Mouse (Mus musculus) E14TG2a.4 (cell line): ENCODE data around the gene Gzmk.

ENCODE experiments used
- H3K27me3 ChIP-seq: 2 replicates; pipeline ENCODE4 v1.6.1; 2014; ENCODE audit warnings: low read length, control low read depth; ENCODE audit not compliant: insufficient read depth
- H3K36me3 ChIP-seq: 2 replicates; pipeline ENCODE4 v1.6.1; 2014; ENCODE audit warnings: low read length, control low read depth; ENCODE audit not compliant: insufficient read depth
- H3K4me1 ChIP-seq: replicated peaks from 2 replicates; pipeline ENCODE4 v1.6.1; 2014; ENCODE audit warnings: low read depth, low read length, control low read depth
- H3K4me3 ChIP-seq: replicated peaks from 2 replicates; pipeline ENCODE4 v1.5.1; 2014; ENCODE audit warnings: mild to moderate bottlenecking, low read length
- H3K9me3 ChIP-seq: 2 replicates; pipeline ENCODE4 v1.6.1; 2014; ENCODE audit warnings: low read length, control low read depth
- CTCF ChIP-seq: conservative IDR thresholded peaks from 2 replicates; pipeline ENCODE4 v1.5.1; 2014; ENCODE audit warnings: low read length
- NANOG ChIP-seq: IDR thresholded peaks from 2 replicates; pipeline ENCODE4 v1.6.1; 2014; ENCODE audit warnings: borderline replicate concordance, low read length, mixed read lengths
- POU5F1 ChIP-seq: IDR thresholded peaks from 2 replicates; pipeline ENCODE4 v1.6.1; 2014; ENCODE audit warnings: low read length, borderline replicate concordance

Gzmk gene

DNA sequence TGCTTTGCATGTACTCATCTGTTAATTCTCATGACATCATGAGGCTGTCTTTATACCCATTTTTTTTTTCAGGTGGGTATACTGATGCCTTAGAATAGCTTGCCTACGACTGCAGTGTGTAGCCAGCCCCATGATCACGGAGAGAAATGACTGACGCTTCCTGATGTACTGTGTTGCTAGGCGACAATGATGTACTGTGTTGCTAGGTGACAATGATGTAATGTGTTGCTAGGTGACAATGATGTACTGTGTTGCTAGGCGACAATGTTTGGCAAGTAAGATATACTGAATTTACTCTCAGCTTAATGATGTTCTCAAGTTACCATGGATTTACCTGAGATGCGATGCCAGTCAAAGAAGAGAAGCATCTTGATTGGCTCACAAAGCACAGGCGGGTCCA lies at the start of gene Gzmk:
Gene Gzmk (minus strand): TSS at position 98 of the 400 bp plus-strand sequence.
- Histone ChIP-seq H3K9me3 (no peaks in the 10 kb centered on the region), H3K4me3 (no peak within 1 kb of the TSS), H3K36me3 (no peaks in the 10 kb centered on the region), H3K27me3 (peaks cover 47% of the 10 kb centered on the region), H3K4me1 (peaks cover 18% of the 10 kb centered on the region)
- TF ChIP-seq NANOG (no peak), CTCF (no peak), POU5F1 (no peak)

DNA sequence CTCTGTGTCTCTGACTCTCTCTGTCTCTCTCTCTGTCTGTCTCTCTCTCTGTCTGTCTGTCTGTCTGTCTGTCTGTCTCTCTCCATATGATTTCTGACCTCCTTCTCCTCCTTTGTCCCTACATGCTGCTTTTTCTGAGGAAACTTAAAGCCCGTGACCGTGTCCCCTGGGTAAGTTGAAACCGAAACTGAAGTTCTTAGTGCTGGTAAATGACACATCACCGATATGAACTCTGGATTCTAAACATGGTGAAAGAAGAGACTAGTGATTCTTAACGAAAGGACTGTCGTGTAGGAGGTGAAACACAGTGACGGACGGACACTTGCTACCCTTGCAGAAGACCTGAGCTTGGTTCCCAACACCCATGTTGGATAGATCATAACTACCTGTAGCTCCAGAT lies 45.5 kb upstream of the Gzmk start:
- TF ChIP-seq CTCF = no peak
- TF ChIP-seq NANOG = no peak
- Histone ChIP-seq H3K4me1 (no peaks in the 10 kb centered on the region), H3K4me3 (no peak overlapping the region), H3K9me3 (peaks cover 23% of the 10 kb centered on the region), H3K27me3 (no peaks in the 10 kb centered on the region), H3K36me3 (no peaks in the 10 kb centered on the region)

- H3K4me3 ChIP-seq = no peak overlapping the region
- TF ChIP-seq NANOG (no peak), POU5F1 (no peak), CTCF (peak; percentile 59)
- H3K36me3 ChIP-seq = no peaks in the 10 kb centered on the region
These were observed 44.4 kb upstream of the Gzmk start for GRCm38 (mm10) chr13:113269777-113270776.

GRCm38 (mm10) chr13:113267204-113267603 lies 41.5 kb upstream of the Gzmk start:
- Histone ChIP-seq H3K4me1 (no peaks in the 10 kb centered on the region), H3K36me3 (no peaks in the 10 kb centered on the region)
- TF ChIP-seq CTCF (no peak), NANOG (no peak), POU5F1 (no peak)

More at GRCm38 (mm10) chr13:113269777-113270776, 44.4 kb upstream of the Gzmk start:
- H3K27me3 ChIP-seq = no peaks in the 10 kb centered on the region
- no peaks in the 10 kb centered on the region for H3K4me1 ChIP-seq
- H3K9me3 ChIP-seq = peaks cover 23% of the 10 kb centered on the region

GRCm38 (mm10) chr13:113266495-113266951 lies 40.8 kb upstream of the Gzmk start:
- Histone ChIP-seq H3K36me3 (no peaks in the 10 kb centered on the region), H3K9me3 (peaks cover 15% of the 10 kb centered on the region), H3K4me3 (no peak overlapping the region), H3K4me1 (no peaks in the 10 kb centered on the region), H3K27me3 (peaks cover 10% of the 10 kb centered on the region)
- TF ChIP-seq POU5F1 (no peak), CTCF (peak; percentile 81), NANOG (no peak)

More at GRCm38 (mm10) chr13:113267204-113267603, 41.5 kb upstream of the Gzmk start:
- Histone ChIP-seq H3K27me3 (peaks cover 7% of the 10 kb centered on the region), H3K4me3 (no peak overlapping the region), H3K9me3 (peaks cover 21% of the 10 kb centered on the region)

- Histone ChIP-seq H3K27me3 (peaks cover 10% of the 10 kb centered on the region), H3K9me3 (peaks cover 2% of the 10 kb centered on the region), H3K4me3 (no peak overlapping the region), H3K4me1 (no peaks in the 10 kb centered on the region), H3K36me3 (no peaks in the 10 kb centered on the region)
- TF ChIP-seq NANOG (no peak), CTCF (peak; percentile 51), POU5F1 (no peak)
These were observed 39.5 kb upstream of the Gzmk start for GRCm38 (mm10) chr13:113265257-113265656.

- no peaks in the 10 kb centered on the region for H3K36me3 ChIP-seq
- no peak for TF ChIP-seq NANOG
- no peak for TF ChIP-seq CTCF
- TF ChIP-seq POU5F1 = no peak
These were observed 37.1 kb upstream of the Gzmk start for GRCm38 (mm10) chr13:113262822-113263221.

DNA sequence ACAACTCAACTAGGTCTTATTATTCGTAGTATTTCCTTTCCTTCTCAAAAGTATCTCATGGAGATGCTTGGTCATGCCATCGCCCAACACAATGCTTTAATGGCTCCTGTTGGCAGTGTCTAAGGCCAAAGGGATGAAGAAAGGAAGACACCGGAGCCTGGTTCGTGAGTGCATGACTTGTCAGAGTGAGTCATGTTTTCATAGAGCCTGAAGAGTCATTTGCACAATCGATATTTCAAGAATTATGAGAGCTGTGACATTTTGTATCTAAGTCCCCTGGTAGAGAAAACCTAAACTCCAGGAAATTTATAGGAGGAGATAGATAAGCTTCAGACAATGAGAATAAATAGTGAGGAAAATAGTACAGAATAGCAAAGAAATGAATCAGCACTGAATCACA lies 33.5 kb upstream of the Gzmk start:
- no peak overlapping the region for H3K4me3 ChIP-seq
- TF ChIP-seq NANOG = no peak
- no peak for TF ChIP-seq POU5F1
- no peak for TF ChIP-seq CTCF
- H3K27me3 ChIP-seq = peaks cover 13% of the 10 kb centered on the region
- no peaks in the 10 kb centered on the region for H3K4me1 ChIP-seq
- H3K9me3 ChIP-seq = no peaks in the 10 kb centered on the region
- H3K36me3 ChIP-seq = no peaks in the 10 kb centered on the region

More at GRCm38 (mm10) chr13:113262822-113263221, 37.1 kb upstream of the Gzmk start:
- no peak overlapping the region for H3K4me3 ChIP-seq
- no peaks in the 10 kb centered on the region for H3K9me3 ChIP-seq
- H3K27me3 ChIP-seq = peaks cover 10% of the 10 kb centered on the region
- H3K4me1 ChIP-seq = no peaks in the 10 kb centered on the region

- no peaks in the 10 kb centered on the region for H3K36me3 ChIP-seq
- H3K9me3 ChIP-seq = no peaks in the 10 kb centered on the region
- no peak overlapping the region for H3K4me3 ChIP-seq
- H3K4me1 ChIP-seq = peaks cover 4% of the 10 kb centered on the region
- TF ChIP-seq POU5F1 (no peak), CTCF (peak; percentile 57)
- peaks cover 7% of the 10 kb centered on the region; the same call in 1 of the 2 replicates for H3K27me3 ChIP-seq
These were observed 31.5 kb upstream of the Gzmk start for GRCm38 (mm10) chr13:113257190-113257589.
